Mouse (Mus musculus) kidney, adult 10 weeks (tissue): ENCODE measurements around the gene Prpf4. TPM values are rescaled to one million over a fixed set of nuclear protein-coding genes. Genes with fewer than 3 reads are reported as not detected.

Experiments used
- polyA plus RNA-seq: library from polyadenylated mRNA; stranded (reverse); fragments of 350-450 nt; fragmentation: Illumina TruSeq; extraction: RNeasy Lipid Tissue Mini Kit (QIAGEN cat#74804); gene quantifications from one replicate; pipeline ENCODE4 v1.2.3, GENCODE M21; 2014; ENCODE audit warnings: low read depth, low replicate concordance

The Prpf4 gene
- polyA plus RNA-seq, result 10.6 TPM

DNA sequence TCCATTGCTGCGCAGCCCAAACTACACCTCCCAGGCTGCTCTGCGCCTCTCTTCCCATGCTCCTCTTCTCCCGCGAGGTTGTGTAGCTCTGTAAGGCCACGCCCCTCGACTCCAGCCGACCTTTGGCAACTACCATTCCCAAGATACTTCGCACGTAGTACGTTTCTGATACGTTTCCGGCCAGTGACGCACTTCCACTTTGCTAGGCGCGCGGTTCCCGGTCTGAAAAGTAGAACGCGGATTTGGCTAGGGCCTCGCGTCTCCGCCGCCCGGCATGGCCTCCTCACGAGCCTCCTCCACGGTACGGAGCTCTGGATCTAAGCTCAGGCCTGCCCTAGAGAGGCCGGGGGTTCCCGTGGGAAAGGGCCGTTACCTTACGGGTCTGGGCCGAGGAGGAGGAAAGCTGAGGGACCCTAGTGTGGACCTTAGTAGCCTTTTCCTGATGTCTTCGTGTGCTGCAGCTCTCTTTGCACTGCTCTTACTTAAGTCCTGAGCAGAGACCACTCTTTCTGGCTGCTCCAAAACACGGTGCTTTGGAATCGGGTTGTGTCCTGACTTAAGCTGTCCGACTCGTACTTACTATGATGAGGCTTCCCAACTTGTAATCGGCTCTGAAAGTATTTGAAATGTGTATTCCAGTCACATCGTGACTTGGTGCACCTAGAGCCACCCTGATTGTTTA lies at the start of gene Prpf4, which contains the start of gene Cdc26:
Gene Prpf4 (plus strand): TSS at position 197 of the 682 bp plus-strand sequence.
Gene Cdc26 (minus strand): TSS at position 42 of the 682 bp plus-strand sequence.

DNA sequence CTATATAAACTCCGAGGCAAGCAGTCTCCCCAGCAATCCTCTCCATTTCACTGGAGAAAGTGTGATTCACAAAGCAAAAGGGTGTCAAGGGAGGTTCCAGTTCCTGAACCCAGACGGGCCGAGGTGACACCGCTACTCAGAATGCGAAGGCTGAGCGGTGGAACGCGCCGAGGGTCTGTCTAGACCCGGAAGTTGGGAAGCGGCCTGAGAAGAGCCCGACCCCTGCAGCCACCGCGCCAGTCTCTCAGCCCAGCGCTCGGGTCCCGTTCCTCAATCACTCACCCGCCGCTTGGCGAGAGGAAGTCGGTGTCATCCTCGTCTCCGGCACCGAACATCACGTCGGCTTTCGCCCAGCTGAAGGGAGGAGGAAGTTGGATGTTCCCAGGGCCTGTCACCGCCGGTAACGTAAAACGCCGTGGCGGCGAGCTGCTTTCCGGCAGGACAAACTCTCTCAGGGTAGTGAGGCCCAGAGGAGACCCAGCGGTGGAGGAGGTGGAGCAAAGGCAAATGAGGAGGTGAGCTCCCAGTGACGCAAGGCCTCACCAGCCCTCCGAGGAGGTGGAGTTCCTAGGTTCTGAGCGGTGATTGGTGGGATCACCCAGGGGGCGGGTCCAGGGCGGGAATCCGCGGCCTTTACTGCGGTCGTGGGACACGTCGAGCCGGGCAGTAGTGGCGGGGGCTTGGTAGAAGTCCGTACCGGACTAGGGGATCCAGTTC lies 48.4 kb upstream of the Prpf4 start, which contains the start of the genes Fkbp15 and Slc31a1:
Gene Fkbp15 (minus strand): TSS at position 461 of the 717 bp plus-strand sequence.
Gene Slc31a1 (plus strand): TSS at position 640 of the 717 bp plus-strand sequence.

DNA sequence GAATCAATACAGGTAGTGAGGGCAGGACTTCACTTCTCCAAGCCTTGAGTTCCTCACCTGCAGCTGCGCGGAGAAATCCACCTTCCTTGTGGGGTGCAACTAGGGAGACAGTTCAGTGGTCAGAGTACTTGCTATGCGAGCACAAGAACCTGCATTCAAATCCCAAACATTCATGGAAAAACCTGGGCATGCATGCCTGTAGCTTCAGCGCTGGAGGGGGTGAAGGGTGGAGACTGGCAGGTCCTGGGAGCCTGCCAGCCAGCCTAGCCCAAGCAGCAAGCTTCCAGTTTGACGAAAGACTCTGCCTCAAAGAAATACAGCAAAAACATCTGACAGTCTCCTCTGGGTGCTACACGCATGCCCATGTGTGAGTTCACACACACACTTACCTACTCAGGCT lies 26.5 kb downstream of the Prpf4 start, which contains the start of gene Rnf183:
Gene Rnf183 (minus strand): TSS at position 172 of the 400 bp plus-strand sequence.

DNA sequence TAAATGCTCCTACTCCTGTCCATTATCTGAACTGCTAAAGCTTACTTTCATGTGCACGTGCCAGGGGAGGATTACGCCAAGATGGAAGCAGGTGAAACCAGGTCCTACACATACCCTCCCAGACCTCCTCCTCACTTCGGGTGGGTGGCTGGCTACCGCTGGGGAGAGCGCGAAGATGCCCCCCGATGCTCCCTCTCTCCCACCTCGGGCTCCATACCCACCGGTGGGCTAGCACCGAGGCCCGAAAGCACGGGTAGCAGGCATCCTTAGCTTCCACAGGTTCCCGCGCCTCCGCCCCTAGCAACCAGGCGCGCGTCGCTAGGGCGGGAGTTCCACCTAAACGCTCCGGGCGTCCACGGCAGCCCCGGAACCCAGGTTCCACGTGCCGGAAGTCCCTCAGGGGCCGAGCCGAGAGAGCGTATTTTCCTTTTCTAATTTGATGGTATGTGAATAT lies 62.0 kb downstream of the Prpf4 start, which contains the start of gene Wdr31:
Gene Wdr31 (minus strand): TSS at position 299 of the 454 bp plus-strand sequence.

Other genes with a start within 250 kb of the Prpf4 start
- 12.1 TPM for gene Zfp37, start 177.8 kb upstream of the Prpf4 start, polyA plus RNA-seq
- 17.7 TPM for gene Slc31a2, start 146.2 kb upstream of the Prpf4 start, polyA plus RNA-seq
- gene Fkbp15, start 48.2 kb upstream of the Prpf4 start, polyA plus RNA-seq, result 18.9 TPM
- gene Slc31a1, start 48.1 kb upstream of the Prpf4 start, polyA plus RNA-seq, result 232 TPM
- 56.6 TPM for gene Cdc26, start 155 bp upstream of the Prpf4 start, polyA plus RNA-seq
- gene Rnf183, start 26.5 kb downstream of the Prpf4 start, polyA plus RNA-seq, result 4.2 TPM
- gene Wdr31, start 62.1 kb downstream of the Prpf4 start, polyA plus RNA-seq, result 6.2 TPM
- gene Bspry, start 71.3 kb downstream of the Prpf4 start, polyA plus RNA-seq, result 3.4 TPM
- gene Hdhd3, start 94.7 kb downstream of the Prpf4 start, polyA plus RNA-seq, result 0.40 TPM
- gene Alad, start 111.1 kb downstream of the Prpf4 start, polyA plus RNA-seq, result 0.93 TPM
- 47.1 TPM for gene Pole3, start 116.3 kb downstream of the Prpf4 start, polyA plus RNA-seq
- not detected for gene 4933430I17Rik, start 116.6 kb downstream of the Prpf4 start, polyA plus RNA-seq
- gene Rgs3, start 151.1 kb downstream of the Prpf4 start, polyA plus RNA-seq, result 2.6 TPM